Mouse (Mus musculus): Measurements from ENCODE around the gene Phf20.
"Not testable (repeated sequence)": the region's sequence is repeated elsewhere in the genome, so short reads cannot be mapped to it uniquely, and the experiment has no call there.

The Phf20 gene

GRCm38 (mm10) chr2:156196302-156197128 lies at the start of gene Phf20:
Gene Phf20 (plus strand): TSS chr2:156196466.
- peak; percentile 98 for DNase-seq (ENCODE audit: low spot score)

- no peak for DNase-seq (ENCODE audit: low spot score)
These were observed 48.9 kb upstream of the Phf20 start for GRCm38 (mm10) chr2:156147316-156147915.

- DNase-seq (ENCODE audit: low spot score), result no peak
These were observed 44.7 kb upstream of the Phf20 start for GRCm38 (mm10) chr2:156151538-156151937.

GRCm38 (mm10) chr2:156165478-156165877 lies 30.8 kb upstream of the Phf20 start:
- DNase-seq (ENCODE audit: low spot score), result no peak

GRCm38 (mm10) chr2:156166557-156166956 lies 29.7 kb upstream of the Phf20 start:
- DNase-seq (ENCODE audit: low spot score), result no peak

GRCm38 (mm10) chr2:156177079-156177478 lies 19.2 kb upstream of the Phf20 start:
- no peak for DNase-seq (ENCODE audit: low spot score)

GRCm38 (mm10) chr2:156177651-156178050 lies 18.6 kb upstream of the Phf20 start:
- DNase-seq (ENCODE audit: low spot score), result no peak

- DNase-seq (ENCODE audit: low spot score), result peak; percentile 66
These were observed 17.0 kb upstream of the Phf20 start for GRCm38 (mm10) chr2:156179046-156179795.

- no peak for DNase-seq (ENCODE audit: low spot score)
These were observed 16.5 kb upstream of the Phf20 start for GRCm38 (mm10) chr2:156179796-156180093.

GRCm38 (mm10) chr2:156180094-156180821 lies 16.0 kb upstream of the Phf20 start, which contains the start of gene Rbm39:
Gene Rbm39 (minus strand): TSS chr2:156180238.
- peak; percentile 100 for DNase-seq (ENCODE audit: low spot score)

GRCm38 (mm10) chr2:156180824-156181590 lies 15.3 kb upstream of the Phf20 start:
- no peak for DNase-seq (ENCODE audit: low spot score)

GRCm38 (mm10) chr2:156181592-156181991 lies 14.7 kb upstream of the Phf20 start:
- DNase-seq (ENCODE audit: low spot score), result no peak

- not testable (repeated sequence) for DNase-seq (ENCODE audit: low spot score)
These were observed 7.0 kb upstream of the Phf20 start for GRCm38 (mm10) chr2:156189241-156189640.

GRCm38 (mm10) chr2:156190004-156190896 lies 6.0 kb upstream of the Phf20 start:
- DNase-seq (ENCODE audit: low spot score), result no peak

GRCm38 (mm10) chr2:156191540-156191939 lies 4.7 kb upstream of the Phf20 start:
- DNase-seq (ENCODE audit: low spot score), result no peak

GRCm38 (mm10) chr2:156192068-156192467 lies 4.2 kb upstream of the Phf20 start:
- no peak for DNase-seq (ENCODE audit: low spot score)

GRCm38 (mm10) chr2:156193066-156193862 lies 3.0 kb upstream of the Phf20 start:
- DNase-seq (ENCODE audit: low spot score), result no peak

GRCm38 (mm10) chr2:156194571-156194970 lies 1.7 kb upstream of the Phf20 start:
- DNase-seq (ENCODE audit: low spot score), result no peak

- DNase-seq (ENCODE audit: low spot score), result no peak
These were observed 1.1 kb downstream of the Phf20 start for GRCm38 (mm10) chr2:156197129-156197911.
